Mouse (Mus musculus): ENCODE results near the gene Zc3h10. TPM values are rescaled to one million over a fixed set of nuclear protein-coding genes. Genes with fewer than 3 reads are reported as not detected.
"Not testable (repeated sequence)": the region's sequence is repeated elsewhere in the genome, so short reads cannot be mapped to it uniquely, and the experiment has no call there.

The Zc3h10 gene
- polyA plus RNA-seq, 1 experiment from 2014 or later: 12.5 TPM

GRCm38 (mm10) chr10:128565788-128566531 is 18.4 kb upstream of the Zc3h10 start, which contains the start of gene Pa2g4:
Gene Pa2g4 (minus strand): TSS chr10:128565987.
- Histone ChIP-seq H3K36me3 (ENCODE audit: control insufficient read depth, insufficient read depth, low read length) (peaks cover 34% of the 10 kb centered on the region), H3K4me2 (ENCODE audit: low read depth, low read length) (peak within 1 kb of the TSS; percentile 78), H3K27me3 (replicated peaks; ENCODE audit: control insufficient read depth, insufficient read depth, low read length) (no peaks in the 10 kb centered on the region), H3K27ac (replicated peaks; ENCODE audit: low read depth, low read length) (peak within 1 kb of the TSS; percentile 94), H3K4me3 (ENCODE audit: low read depth, low read length) (peak within 1 kb of the TSS; percentile 99), H3K4me1 (ENCODE audit: control insufficient read depth, insufficient read depth, low read length) (peaks cover 8% of the 10 kb centered on the region), H3K9ac (ENCODE audit: low read depth, low read length) (peak within 1 kb of the TSS; percentile 97), H3K9me3 (ENCODE audit: control insufficient read depth, low read length) (no peaks in the 10 kb centered on the region)
- peak; percentile 99 for DNase-seq (ENCODE audit: low spot score)
- WGBS: under 1% methylated on average over 49 of the region's 58 CpGs
- ATAC-seq (ENCODE audit: low read depth): peak; percentile 99

- ATAC-seq (ENCODE audit: low read depth) (peak; percentile 17), DNase-seq (ENCODE audit: low spot score) (peak; percentile 29)
- peaks cover 40% of the 10 kb centered on the region for H3K36me3 ChIP-seq (ENCODE audit: control insufficient read depth, insufficient read depth, low read length)
- peak overlapping the region; percentile 78 for H3K4me2 ChIP-seq (ENCODE audit: low read depth, low read length)
- H3K9me3 ChIP-seq (ENCODE audit: control insufficient read depth, low read length): no peaks in the 10 kb centered on the region
- H3K27me3 ChIP-seq (replicated peaks; ENCODE audit: control insufficient read depth, insufficient read depth, low read length): no peaks in the 10 kb centered on the region
- peak overlapping the region; percentile 94 for H3K27ac ChIP-seq (replicated peaks; ENCODE audit: low read depth, low read length)
- H3K4me1 ChIP-seq (ENCODE audit: control insufficient read depth, insufficient read depth, low read length): peaks cover 8% of the 10 kb centered on the region
- H3K4me3 ChIP-seq (ENCODE audit: low read depth, low read length): peak overlapping the region; percentile 99
- WGBS: under 1% methylated on average over 26 of the region's 46 CpGs
- peak overlapping the region; percentile 97 for H3K9ac ChIP-seq (ENCODE audit: low read depth, low read length)
These were observed 17.7 kb upstream of the Zc3h10 start for GRCm38 (mm10) chr10:128565206-128565787.

- Histone ChIP-seq H3K4me1 (ENCODE audit: control insufficient read depth, insufficient read depth, low read length) (peaks cover 8% of the 10 kb centered on the region), H3K27ac (replicated peaks; ENCODE audit: low read depth, low read length) (no peak overlapping the region), H3K4me2 (ENCODE audit: low read depth, low read length) (peak overlapping the region; percentile 78; the same call in 1 of the 2 replicates), H3K4me3 (ENCODE audit: low read depth, low read length) (peak overlapping the region; percentile 99; the same call in 1 of the 2 replicates), H3K36me3 (ENCODE audit: control insufficient read depth, insufficient read depth, low read length) (peaks cover 53% of the 10 kb centered on the region), H3K27me3 (replicated peaks; ENCODE audit: control insufficient read depth, insufficient read depth, low read length) (no peaks in the 10 kb centered on the region), H3K9ac (ENCODE audit: low read depth, low read length) (no peak overlapping the region), H3K9me3 (ENCODE audit: control insufficient read depth, low read length) (no peaks in the 10 kb centered on the region)
- 84% methylated on average over 6 of the region's 6 CpGs for WGBS
- DNase-seq (ENCODE audit: low spot score): no peak
- no peak for ATAC-seq (ENCODE audit: low read depth)
These were observed 16.0 kb upstream of the Zc3h10 start for GRCm38 (mm10) chr10:128563544-128563943.

- Histone ChIP-seq H3K4me2 (ENCODE audit: low read depth, low read length) (no peak overlapping the region), H3K27ac (replicated peaks; ENCODE audit: low read depth, low read length) (no peak overlapping the region), H3K27me3 (replicated peaks; ENCODE audit: control insufficient read depth, insufficient read depth, low read length) (no peaks in the 10 kb centered on the region), H3K9me3 (ENCODE audit: control insufficient read depth, low read length) (no peaks in the 10 kb centered on the region), H3K9ac (ENCODE audit: low read depth, low read length) (no peak overlapping the region), H3K36me3 (ENCODE audit: control insufficient read depth, insufficient read depth, low read length) (peaks cover 50% of the 10 kb centered on the region), H3K4me3 (ENCODE audit: low read depth, low read length) (no peak overlapping the region), H3K4me1 (ENCODE audit: control insufficient read depth, insufficient read depth, low read length) (no peaks in the 10 kb centered on the region)
- 61% methylated on average over 6 of the region's 6 CpGs for WGBS
- ATAC-seq (ENCODE audit: low read depth) (no peak), DNase-seq (ENCODE audit: low spot score) (no peak)
These were observed 9.4 kb upstream of the Zc3h10 start for GRCm38 (mm10) chr10:128556963-128557362.

- no peak for ATAC-seq (ENCODE audit: low read depth)
- H3K4me1 ChIP-seq (ENCODE audit: control insufficient read depth, insufficient read depth, low read length): no peaks in the 10 kb centered on the region
These were observed 8.7 kb upstream of the Zc3h10 start for GRCm38 (mm10) chr10:128556286-128556685.

GRCm38 (mm10) chr10:128555567-128555966 is 8.0 kb upstream of the Zc3h10 start:
- not testable (repeated sequence) for H3K9ac ChIP-seq (ENCODE audit: low read depth, low read length); H3K27ac ChIP-seq (replicated peaks; ENCODE audit: low read depth, low read length); H3K4me3 ChIP-seq (ENCODE audit: low read depth, low read length); ATAC-seq (ENCODE audit: low read depth); DNase-seq (ENCODE audit: low spot score); H3K4me1 ChIP-seq (ENCODE audit: control insufficient read depth, insufficient read depth, low read length); H3K27me3 ChIP-seq (replicated peaks; ENCODE audit: control insufficient read depth, insufficient read depth, low read length); H3K9me3 ChIP-seq (ENCODE audit: control insufficient read depth, low read length); H3K4me2 ChIP-seq (ENCODE audit: low read depth, low read length)
- peaks cover 36% of the 10 kb centered on the region for H3K36me3 ChIP-seq (ENCODE audit: control insufficient read depth, insufficient read depth, low read length)
- 90% methylated on average over 1 of the region's 1 CpGs for WGBS

More at GRCm38 (mm10) chr10:128556286-128556685, 8.7 kb upstream of the Zc3h10 start:
- H3K9ac ChIP-seq (ENCODE audit: low read depth, low read length): no peak overlapping the region
- H3K4me2 ChIP-seq (ENCODE audit: low read depth, low read length): no peak overlapping the region
- H3K4me3 ChIP-seq (ENCODE audit: low read depth, low read length): no peak overlapping the region
- H3K9me3 ChIP-seq (ENCODE audit: control insufficient read depth, low read length): no peaks in the 10 kb centered on the region
- no peak for DNase-seq (ENCODE audit: low spot score)
- H3K36me3 ChIP-seq (ENCODE audit: control insufficient read depth, insufficient read depth, low read length): peaks cover 43% of the 10 kb centered on the region
- H3K27ac ChIP-seq (replicated peaks; ENCODE audit: low read depth, low read length): no peak overlapping the region
- H3K27me3 ChIP-seq (replicated peaks; ENCODE audit: control insufficient read depth, insufficient read depth, low read length): no peaks in the 10 kb centered on the region

GRCm38 (mm10) chr10:128550144-128550823 is 2.7 kb upstream of the Zc3h10 start:
- WGBS: 89% methylated on average over 11 of the region's 11 CpGs
- not testable (repeated sequence) for H3K4me1 ChIP-seq (ENCODE audit: control insufficient read depth, insufficient read depth, low read length); H3K9me3 ChIP-seq (ENCODE audit: control insufficient read depth, low read length); ATAC-seq (ENCODE audit: low read depth); H3K27ac ChIP-seq (replicated peaks; ENCODE audit: low read depth, low read length); H3K4me3 ChIP-seq (ENCODE audit: low read depth, low read length); H3K27me3 ChIP-seq (replicated peaks; ENCODE audit: control insufficient read depth, insufficient read depth, low read length); H3K36me3 ChIP-seq (ENCODE audit: control insufficient read depth, insufficient read depth, low read length); DNase-seq (ENCODE audit: low spot score); H3K9ac ChIP-seq (ENCODE audit: low read depth, low read length); H3K4me2 ChIP-seq (ENCODE audit: low read depth, low read length)

- Histone ChIP-seq H3K4me2 (ENCODE audit: low read depth, low read length) (0 out of 2 replicates have a peak overlapping the region, but pooled peaks have one; percentile 85), H3K27ac (replicated peaks; ENCODE audit: low read depth, low read length) (peak overlapping the region; percentile 71), H3K36me3 (ENCODE audit: control insufficient read depth, insufficient read depth, low read length) (peaks cover 12% of the 10 kb centered on the region)
- not testable (repeated sequence) for H3K9ac ChIP-seq (ENCODE audit: low read depth, low read length); H3K27me3 ChIP-seq (replicated peaks; ENCODE audit: control insufficient read depth, insufficient read depth, low read length); DNase-seq (ENCODE audit: low spot score); H3K4me1 ChIP-seq (ENCODE audit: control insufficient read depth, insufficient read depth, low read length); H3K4me3 ChIP-seq (ENCODE audit: low read depth, low read length); ATAC-seq (ENCODE audit: low read depth); H3K9me3 ChIP-seq (ENCODE audit: control insufficient read depth, low read length)
- 72% methylated on average over 6 of the region's 6 CpGs for WGBS
These were observed 2.1 kb upstream of the Zc3h10 start for GRCm38 (mm10) chr10:128549682-128550057.
